Mouse (Mus musculus): ENCODE measurements around the gene Fcer2a. TPM values are rescaled to one million over a fixed set of nuclear protein-coding genes. Genes with fewer than 3 reads are reported as not detected.

Gene Fcer2a
- 0.22 and 0.28 TPM in 2 replicates for polyA plus RNA-seq (2015; fragmentation: Nextera tagmentation; extraction: Ambion mirVana)

GRCm38 (mm10) chr8:3694121-3694520 is at the start of gene Fcer2a:
TSS of gene Fcer2a (minus strand) at chr8:3694175.

GRCm38 (mm10) chr8:3720551-3720950 is 26.6 kb upstream of the Fcer2a start, which contains the start of gene Clec4g:
TSS of gene Clec4g (minus strand) at chr8:3720651.

DNA sequence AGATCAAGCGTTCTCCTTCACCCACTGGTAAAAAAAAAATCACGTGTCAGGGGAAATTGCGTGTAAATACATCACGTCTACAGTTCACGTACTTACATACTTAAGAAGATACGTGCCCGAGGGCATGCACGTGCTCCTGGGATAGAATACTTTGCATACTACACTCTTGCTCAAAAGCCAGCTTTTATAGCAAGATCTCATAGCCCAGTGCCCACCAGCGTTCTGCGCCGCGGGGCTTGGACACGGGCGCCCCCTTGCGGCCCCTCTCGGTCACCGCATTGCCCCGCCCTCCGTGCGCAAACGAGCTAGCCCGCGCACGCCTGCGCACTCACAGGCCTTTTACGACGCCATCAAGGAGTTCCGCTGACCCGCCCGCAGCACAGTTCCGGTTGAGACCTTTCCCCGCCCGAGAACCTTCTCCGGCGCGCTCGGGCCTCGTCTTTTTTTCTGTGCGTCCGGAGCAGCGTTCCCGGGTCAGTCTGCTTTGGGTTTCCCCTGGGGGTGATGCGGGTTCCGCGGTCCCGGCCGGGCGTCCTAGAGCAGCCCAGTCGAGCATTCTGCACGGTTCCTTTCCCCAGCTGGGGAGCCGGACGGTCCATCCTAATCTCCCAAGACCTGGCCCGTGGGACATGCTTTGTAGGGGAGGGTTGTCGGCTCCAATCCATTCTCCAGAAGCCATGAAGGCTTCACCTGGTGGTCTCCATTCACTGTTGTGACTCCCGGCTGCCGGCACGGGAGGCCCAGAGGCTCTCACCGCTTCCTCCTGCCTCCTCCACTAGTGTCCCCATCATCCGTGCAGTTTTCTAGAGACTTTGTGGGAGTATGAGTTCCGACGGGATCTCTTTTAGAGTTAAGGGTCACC is 17.6 kb downstream of the Fcer2a start, which contains the start of gene Trappc5:
Gene Trappc5 (plus strand): TSS at position 169 of the 862 bp plus-strand sequence.

DNA sequence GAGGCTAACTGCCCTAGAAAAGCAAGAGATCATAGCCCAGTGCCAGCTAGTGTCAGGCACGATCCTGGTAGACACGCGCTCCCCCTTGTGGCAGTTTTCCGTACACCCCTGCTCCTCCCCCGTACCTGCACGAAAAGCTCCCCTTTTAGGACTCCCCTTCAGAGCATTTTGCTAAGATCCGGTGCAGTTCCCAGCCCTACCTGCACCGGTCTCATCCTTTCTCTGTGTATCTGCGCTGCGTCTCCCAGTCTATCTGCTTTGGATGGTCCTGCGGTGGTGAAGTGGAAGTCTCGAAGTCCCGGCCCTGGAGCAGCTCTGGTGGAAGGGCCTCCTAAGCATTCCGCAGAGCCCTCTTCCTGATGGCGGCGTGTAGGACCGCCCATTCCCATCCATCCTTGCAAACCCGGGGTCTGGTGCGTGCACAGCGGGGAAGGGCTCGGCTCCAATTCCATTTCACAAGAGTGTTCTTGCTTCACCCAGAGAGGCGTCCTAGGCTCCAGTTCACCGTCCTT is 21.9 kb downstream of the Fcer2a start, which contains the start of gene Fcor:
Gene Fcor (minus strand): TSS at position 383 of the 512 bp plus-strand sequence.

DNA sequence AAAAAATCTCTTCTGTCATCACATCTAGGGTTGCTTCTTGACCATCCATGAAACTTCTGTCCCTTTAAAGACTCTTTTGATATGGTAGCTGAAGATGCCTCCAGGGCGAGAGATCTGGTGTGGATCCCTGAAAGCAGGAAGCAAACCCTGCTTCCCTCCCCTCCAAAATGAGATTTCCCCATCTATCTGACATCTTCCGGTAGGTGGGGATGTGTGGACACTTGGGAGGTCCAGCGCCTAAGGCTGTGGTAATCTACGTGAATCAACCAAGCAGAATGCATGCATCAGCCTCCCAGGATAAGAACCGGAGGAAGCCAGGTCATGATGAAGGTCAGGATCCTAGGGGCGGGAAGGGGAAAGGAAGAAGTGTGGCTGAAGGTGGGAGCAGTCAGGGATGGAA is 28.5 kb downstream of the Fcer2a start, which contains the start of gene Mcemp1:
Gene Mcemp1 (plus strand): TSS at position 248 of the 400 bp plus-strand sequence.

GRCm38 (mm10) chr8:3655526-3655925 is 38.4 kb downstream of the Fcer2a start, which contains the start of gene Retn:
TSS of gene Retn (plus strand) at chr8:3655770.

Other genes starting within 250 kb of the Fcer2a start
- gene Pex11g, start 226.5 kb downstream of the Fcer2a start, polyA plus RNA-seq (2015; fragmentation: Nextera tagmentation; extraction: Ambion mirVana): 2.4 and 3.3 TPM in 2 replicates
- gene Tex45, start 223.3 kb downstream of the Fcer2a start, polyA plus RNA-seq (2015; fragmentation: Nextera tagmentation; extraction: Ambion mirVana): 0.67 and 1.0 TPM in 2 replicates
- 44.1 and 45.6 TPM in 2 replicates for gene Zfp358, start 201.0 kb downstream of the Fcer2a start, polyA plus RNA-seq (2015; fragmentation: Nextera tagmentation; extraction: Ambion mirVana)
- 81.0 and 92.5 TPM in 2 replicates for gene Mcoln1, start 193.7 kb downstream of the Fcer2a start, polyA plus RNA-seq (2015; fragmentation: Nextera tagmentation; extraction: Ambion mirVana)
- gene Pnpla6, start 178.8 kb downstream of the Fcer2a start, polyA plus RNA-seq (2015; fragmentation: Nextera tagmentation; extraction: Ambion mirVana): 40.4 and 43.1 TPM in 2 replicates
- 0.53 TPM in 1 of 2 replicates, not detected in the other for gene C330021F23Rik, start 126.2 kb downstream of the Fcer2a start, polyA plus RNA-seq (2015; fragmentation: Nextera tagmentation; extraction: Ambion mirVana)
- 36.5 and 42.6 TPM in 2 replicates for gene Camsap3, start 106.9 kb downstream of the Fcer2a start, polyA plus RNA-seq (2015; fragmentation: Nextera tagmentation; extraction: Ambion mirVana)
- 33.8 and 39.0 TPM in 2 replicates for gene Xab2, start 72.9 kb downstream of the Fcer2a start, polyA plus RNA-seq (2015; fragmentation: Nextera tagmentation; extraction: Ambion mirVana)
- gene Pet100, start 72.6 kb downstream of the Fcer2a start, polyA plus RNA-seq (2015; fragmentation: Nextera tagmentation; extraction: Ambion mirVana): 99.6 and 101 TPM in 2 replicates
- gene Pcp2, start 68.6 kb downstream of the Fcer2a start, polyA plus RNA-seq (2015; fragmentation: Nextera tagmentation; extraction: Ambion mirVana): 3.1 and 4.0 TPM in 2 replicates
- 24.9 and 27.4 TPM in 2 replicates for gene Stxbp2, start 63.2 kb downstream of the Fcer2a start, polyA plus RNA-seq (2015; fragmentation: Nextera tagmentation; extraction: Ambion mirVana)
- gene Retn, start 38.4 kb downstream of the Fcer2a start, polyA plus RNA-seq (2015; fragmentation: Nextera tagmentation; extraction: Ambion mirVana): 0.58 and 0.90 TPM in 2 replicates
- 0.25 TPM in 1 of 2 replicates, not detected in the other for gene Mcemp1, start 28.4 kb downstream of the Fcer2a start, polyA plus RNA-seq (2015; fragmentation: Nextera tagmentation; extraction: Ambion mirVana)
- gene Fcor, start 21.8 kb downstream of the Fcer2a start, polyA plus RNA-seq (2015; fragmentation: Nextera tagmentation; extraction: Ambion mirVana): 35.1 and 36.4 TPM in 2 replicates
- 46.7 and 48.8 TPM in 2 replicates for gene Trappc5, start 17.9 kb downstream of the Fcer2a start, polyA plus RNA-seq (2015; fragmentation: Nextera tagmentation; extraction: Ambion mirVana)
- not detected in 2 replicates for gene Clec4g, start 26.5 kb upstream of the Fcer2a start, polyA plus RNA-seq (2015; fragmentation: Nextera tagmentation; extraction: Ambion mirVana)
- not detected in 2 replicates for gene Cd209a, start 54.8 kb upstream of the Fcer2a start, polyA plus RNA-seq (2015; fragmentation: Nextera tagmentation; extraction: Ambion mirVana)
- gene Cd209e, start 160.1 kb upstream of the Fcer2a start, polyA plus RNA-seq (2015; fragmentation: Nextera tagmentation; extraction: Ambion mirVana): not detected in 2 replicates
- not detected in 2 replicates for gene Cd209d, start 184.4 kb upstream of the Fcer2a start, polyA plus RNA-seq (2015; fragmentation: Nextera tagmentation; extraction: Ambion mirVana)
- not detected in 2 replicates for gene Cd209b, start 232.7 kb upstream of the Fcer2a start, polyA plus RNA-seq (2015; fragmentation: Nextera tagmentation; extraction: Ambion mirVana)

Data from neural tube, postnatal 0 days (tissue).